Mouse (Mus musculus) embryo, embryonic 10.5 days (tissue): ENCODE measurements around the gene Fgfr2.

ENCODE experiments used
- DNase-seq: peaks from one replicate; pipeline ENCODE4 v3.0.0-alpha.2; 2015; ENCODE audit warnings: low spot score

The Fgfr2 gene

GRCm38 (mm10) chr7:132367344-132367743 is 755.8 kb downstream of the Fgfr2 start:
- no peak for DNase-seq

- no peak for DNase-seq
Observed at GRCm38 (mm10) chr7:132365703-132366384, 757.3 kb downstream of the Fgfr2 start.

GRCm38 (mm10) chr7:132365111-132365510 is 758.0 kb downstream of the Fgfr2 start:
- no peak for DNase-seq

GRCm38 (mm10) chr7:132364506-132364905 is 758.6 kb downstream of the Fgfr2 start:
- DNase-seq, result no peak

GRCm38 (mm10) chr7:132360336-132360735 is 762.8 kb downstream of the Fgfr2 start:
- no peak for DNase-seq

GRCm38 (mm10) chr7:132358709-132359108 is 764.4 kb downstream of the Fgfr2 start:
- no peak for DNase-seq

GRCm38 (mm10) chr7:132358250-132358649 is 764.9 kb downstream of the Fgfr2 start:
- peak; percentile 33 for DNase-seq

GRCm38 (mm10) chr7:132357841-132358237 is 765.3 kb downstream of the Fgfr2 start:
- no peak for DNase-seq

- no peak for DNase-seq
Observed at GRCm38 (mm10) chr7:132356881-132357840, 766.0 kb downstream of the Fgfr2 start.

GRCm38 (mm10) chr7:132356185-132356584 is 767.0 kb downstream of the Fgfr2 start:
- DNase-seq, result no peak

- no peak for DNase-seq
Observed at GRCm38 (mm10) chr7:132355767-132356166, 767.4 kb downstream of the Fgfr2 start.

GRCm38 (mm10) chr7:132349075-132349572 is 774.0 kb downstream of the Fgfr2 start:
- DNase-seq, result no peak

GRCm38 (mm10) chr7:132347273-132348045 is 775.7 kb downstream of the Fgfr2 start:
- no peak for DNase-seq

- no peak for DNase-seq
Observed at GRCm38 (mm10) chr7:132345526-132346070, 777.6 kb downstream of the Fgfr2 start.

GRCm38 (mm10) chr7:132344606-132345005 is 778.5 kb downstream of the Fgfr2 start:
- DNase-seq, result no peak

GRCm38 (mm10) chr7:132343900-132344299 is 779.2 kb downstream of the Fgfr2 start:
- no peak for DNase-seq

- DNase-seq, result no peak
Observed at GRCm38 (mm10) chr7:132343146-132343545, 780.0 kb downstream of the Fgfr2 start.

- DNase-seq, result no peak
Observed at GRCm38 (mm10) chr7:132339041-132339839, 783.9 kb downstream of the Fgfr2 start.

- no peak for DNase-seq
Observed at GRCm38 (mm10) chr7:132338350-132338749, 784.8 kb downstream of the Fgfr2 start.

GRCm38 (mm10) chr7:132337268-132337917 is 785.8 kb downstream of the Fgfr2 start:
- no peak for DNase-seq
